Comparison of ENCODE assay signal across 8 mouse cellular contexts in the genomic region with DNA sequence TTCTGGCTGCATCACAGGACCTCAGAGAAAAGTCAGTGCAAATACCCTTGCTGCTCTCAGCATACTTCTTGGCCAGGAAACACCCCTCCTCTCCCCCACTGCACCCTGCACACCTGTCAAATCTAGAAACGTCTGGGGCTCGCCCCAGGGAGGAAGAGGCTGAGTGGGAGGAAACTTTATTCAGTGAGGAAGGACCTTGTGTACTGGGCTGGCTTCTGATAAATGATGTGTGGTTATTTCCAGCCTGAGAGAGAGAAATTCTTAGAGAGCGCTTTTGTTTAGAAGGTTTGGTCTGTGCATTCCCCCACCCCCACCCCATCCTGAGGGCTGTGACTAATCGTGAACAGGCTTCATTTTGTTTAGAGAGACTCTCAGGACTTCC.
A peak's percentile ranks its signal among the peaks of the same experiment; 100 is the strongest.
DNase-seq lines count a peak whose midpoint lies in the region; ATAC-seq lines count a peak whose summit lies in the region.

No protein-coding gene starts in this region.

- ATAC-seq in forebrain, embryonic 11.5 days (replicated peaks; ENCODE audit: low FRiP score): no peak
- ATAC-seq in forebrain, embryonic 16.5 days: no peak
- ATAC-seq in embryonic facial prominence, embryonic 13.5 days (ENCODE audit: insufficient number of reproducible peaks, insufficient read depth, low FRiP score, low TSS enrichment, low read depth): 0 out of 2 replicates have a peak, but pooled peaks have one; percentile 23
- ATAC-seq in megakaryocyte progenitor cell, adult 5-6 weeks (replicated peaks; ENCODE audit: poor library complexity): peak; percentile 51

- no peak overlapping the region for H3K4me2 ChIP-seq in forebrain, embryonic 11.5 days (ENCODE audit: low read depth, low read length, severe bottlenecking)
- H3K4me2 ChIP-seq in forebrain, embryonic 16.5 days (ENCODE audit: low read length): no peak overlapping the region
- H3K4me2 ChIP-seq in embryonic facial prominence, embryonic 13.5 days: peak overlapping the region; percentile 39

- no peaks in the 10 kb centered on the region for H3K27me3 ChIP-seq in forebrain, embryonic 11.5 days (ENCODE audit: control insufficient read depth, insufficient read depth, low read length)
- H3K27me3 ChIP-seq in forebrain, embryonic 16.5 days (replicated peaks; ENCODE audit: control insufficient read depth, insufficient read depth, low read length): no peaks in the 10 kb centered on the region
- no peaks in the 10 kb centered on the region for H3K27me3 ChIP-seq in embryonic facial prominence, embryonic 13.5 days

- H3K4me3 ChIP-seq in forebrain, embryonic 11.5 days (ENCODE audit: low read depth, low read length): no peak overlapping the region
- H3K4me3 ChIP-seq in forebrain, embryonic 16.5 days (replicated peaks; ENCODE audit: low read length): no peak overlapping the region
- no peak overlapping the region for H3K4me3 ChIP-seq in embryonic facial prominence, embryonic 13.5 days

- intact Hi-C loops in left cerebral cortex, postnatal 14 days (cut with DNase I): loop anchor here (5.0 kb wide), 1 partner anchor 88 kb away; a partner anchor contains a TSS

- H3K36me3 ChIP-seq in forebrain, embryonic 11.5 days (ENCODE audit: control insufficient read depth, insufficient read depth, low read length): no peaks in the 10 kb centered on the region
- no peaks in the 10 kb centered on the region for H3K36me3 ChIP-seq in forebrain, embryonic 16.5 days (ENCODE audit: control insufficient read depth, insufficient read depth)
- H3K36me3 ChIP-seq in embryonic facial prominence, embryonic 13.5 days: 0 out of 2 replicates have a peak, but pooled peaks cover 7% of the 10 kb centered on the region

- no peak overlapping the region for H3K9ac ChIP-seq in forebrain, embryonic 11.5 days (ENCODE audit: low read length)
- H3K9ac ChIP-seq in forebrain, embryonic 16.5 days (replicated peaks; ENCODE audit: low read depth, low read length): no peak overlapping the region
- no peak overlapping the region for H3K9ac ChIP-seq in embryonic facial prominence, embryonic 13.5 days

- H3K4me1 ChIP-seq in forebrain, embryonic 11.5 days (replicated peaks; ENCODE audit: control insufficient read depth, insufficient read depth, low read length): no peaks in the 10 kb centered on the region
- peaks cover 45% of the 10 kb centered on the region for H3K4me1 ChIP-seq in forebrain, embryonic 16.5 days (replicated peaks; ENCODE audit: control insufficient read depth, insufficient read depth, low read length)
- peaks cover 76% of the 10 kb centered on the region for H3K4me1 ChIP-seq in embryonic facial prominence, embryonic 13.5 days

- 53% methylated on average over 4 of the region's 4 CpGs for WGBS in forebrain, embryonic 11.5 days
- 36% methylated on average over 4 of the region's 4 CpGs for WGBS in forebrain, embryonic 16.5 days
- WGBS in embryonic facial prominence, embryonic 13.5 days: 13% methylated on average over 4 of the region's 4 CpGs

- no peaks in the 10 kb centered on the region for H3K9me3 ChIP-seq in forebrain, embryonic 11.5 days (ENCODE audit: control insufficient read depth, low read length)
- H3K9me3 ChIP-seq in forebrain, embryonic 16.5 days (ENCODE audit: control insufficient read depth, low read length): no peaks in the 10 kb centered on the region
- H3K9me3 ChIP-seq in embryonic facial prominence, embryonic 13.5 days: no peaks in the 10 kb centered on the region

- no peak for DNase-seq in forebrain, embryonic 11.5 days (ENCODE audit: low spot score)
- DNase-seq in A20 (ENCODE audit: low read depth, low spot score): peak; percentile 73
- DNase-seq in adrenal gland, postnatal 10 days: no peak
- no peak for DNase-seq in left cerebral cortex, postnatal 14 days (ENCODE audit: low spot score in 2 of 2)
- no peak for DNase-seq in frontal cortex, adult 2 months (ENCODE audit: extremely low spot score in 1 of 2, low spot score in 1 of 2)

- 0 out of 2 replicates have a peak overlapping the region, but pooled peaks have one; percentile 32 for H3K27ac ChIP-seq in forebrain, embryonic 11.5 days (ENCODE audit: low read depth, low read length)
- no peak overlapping the region for H3K27ac ChIP-seq in forebrain, embryonic 16.5 days (ENCODE audit: low read length)
- H3K27ac ChIP-seq in embryonic facial prominence, embryonic 13.5 days: peak overlapping the region; percentile 90

Comparison
In these comparisons a context has a peak if more than half of its experiments do, and no peak if none do; other contexts are left out.
1. ATAC-seq: peak in embryonic facial prominence, embryonic 13.5 days (single experiment) and megakaryocyte progenitor cell, adult 5-6 weeks (single experiment); none in forebrain, embryonic 11.5 days (single experiment) and forebrain, embryonic 16.5 days (single experiment).